In genomic region chr2:181520936-181521227, GRCm38 (mm10) we compare ENCODE assay signal across 8 mouse cellular contexts. TPM values are rescaled to one million over a fixed set of nuclear protein-coding genes. Genes with fewer than 3 reads are reported as not detected.
DNase-seq lines count a peak whose midpoint lies in the region; ATAC-seq and TF ChIP-seq lines count a peak whose summit lies in the region.

No protein-coding gene starts in this region.

- no peaks in the 10 kb centered on the region for H3K9me3 ChIP-seq in heart, embryonic 11.5 days (replicated peaks; ENCODE audit: control insufficient read depth, low read length)
- no peaks in the 10 kb centered on the region for H3K9me3 ChIP-seq in forebrain, embryonic 14.5 days (replicated peaks; ENCODE audit: control insufficient read depth, low read length)
- no peaks in the 10 kb centered on the region for H3K9me3 ChIP-seq in liver, embryonic 15.5 days (replicated peaks)

- H3ac ChIP-seq in C2C12 (ENCODE audit: control insufficient read depth, insufficient read length, low read depth) = peak overlapping the region; percentile 93

- no peaks in the 10 kb centered on the region for H3K27me3 ChIP-seq in heart, embryonic 11.5 days (ENCODE audit: control insufficient read depth, insufficient read depth, low read length)
- no peaks in the 10 kb centered on the region for H3K27me3 ChIP-seq in C2C12 (ENCODE audit: control insufficient read depth, insufficient read depth, insufficient read length)
- H3K27me3 ChIP-seq in forebrain, embryonic 14.5 days (replicated peaks; ENCODE audit: control insufficient read depth, insufficient read depth, low read length) = no peaks in the 10 kb centered on the region
- H3K27me3 ChIP-seq in liver, embryonic 15.5 days = no peaks in the 10 kb centered on the region

- intact Hi-C loops in left cerebral cortex, postnatal 10 days (cut with DNase I) = loop anchor here (5.0 kb wide), 1 partner anchor 56 kb away; no protein-coding TSS in a partner anchor

- ATAC-seq in heart, embryonic 11.5 days (replicated peaks; ENCODE audit: insufficient number of reproducible peaks, low FRiP score, low TSS enrichment) = no peak
- ATAC-seq in forebrain, embryonic 14.5 days = no peak
- ATAC-seq in liver, embryonic 15.5 days (ENCODE audit: insufficient read depth) = no peak
- ATAC-seq in megakaryocyte progenitor cell, adult 5-6 weeks (replicated peaks; ENCODE audit: poor library complexity) = no peak

- no peak for DNase-seq in heart, adult 8-10 months (ENCODE audit: low spot score)
- DNase-seq in forebrain, embryonic 14.5 days (ENCODE audit: low spot score) = no peak
- no peak for DNase-seq in adrenal gland, postnatal 36 days
- no peak for DNase-seq in left cerebral cortex, postnatal 10 days (ENCODE audit: extremely low spot score in 1 of 2, low spot score in 2 of 2)

- peak overlapping the region; percentile 98 for H3K9ac ChIP-seq in heart, embryonic 11.5 days (ENCODE audit: low read depth, low read length)
- H3K9ac ChIP-seq in forebrain, embryonic 14.5 days (ENCODE audit: low read length) = peak overlapping the region; percentile 94
- H3K9ac ChIP-seq in liver, embryonic 15.5 days = peak overlapping the region; percentile 95

- TF ChIP-seq CTCF in C2C12 (IDR thresholded peaks at IDR 0.05; ENCODE audit: control insufficient read depth, insufficient read depth, insufficient read length) = no peak

- H3K27ac ChIP-seq in heart, embryonic 11.5 days (ENCODE audit: low read depth, low read length) = peak overlapping the region; percentile 99
- peak overlapping the region; percentile 95 for H3K27ac ChIP-seq in forebrain, embryonic 14.5 days (ENCODE audit: low read depth, low read length)
- H3K27ac ChIP-seq in liver, embryonic 15.5 days (replicated peaks) = peak overlapping the region; percentile 99

- 0 out of 2 replicates have a peak, but pooled peaks cover 4% of the 10 kb centered on the region for H3K36me3 ChIP-seq in heart, embryonic 11.5 days (ENCODE audit: control insufficient read depth, insufficient read depth, low read length)
- peaks cover 42% of the 10 kb centered on the region for H3K36me3 ChIP-seq in C2C12 (ENCODE audit: control insufficient read depth, insufficient read depth)
- peaks cover 18% of the 10 kb centered on the region for H3K36me3 ChIP-seq in forebrain, embryonic 14.5 days (ENCODE audit: control insufficient read depth, insufficient read depth, low read length)
- H3K36me3 ChIP-seq in liver, embryonic 15.5 days (replicated peaks) = peaks cover 19% of the 10 kb centered on the region

- H3K4me2 ChIP-seq in heart, embryonic 11.5 days = peak overlapping the region; percentile 63
- peak overlapping the region; percentile 66 for H3K4me2 ChIP-seq in forebrain, embryonic 14.5 days (ENCODE audit: low read length)
- peak overlapping the region; percentile 80 for H3K4me2 ChIP-seq in liver, embryonic 15.5 days

- H3K4me3 ChIP-seq in heart, embryonic 11.5 days (ENCODE audit: low read depth, low read length) = peak overlapping the region; percentile 97
- H3K4me3 ChIP-seq in C2C12 (ENCODE audit: insufficient read depth, poor library complexity, severe bottlenecking) = peak overlapping the region; percentile 81
- peak overlapping the region; percentile 95 for H3K4me3 ChIP-seq in forebrain, embryonic 14.5 days (ENCODE audit: low read depth, low read length)
- peak overlapping the region; percentile 95 for H3K4me3 ChIP-seq in liver, embryonic 15.5 days (replicated peaks)

- H3K79me2 ChIP-seq in C2C12 (ENCODE audit: control insufficient read depth, insufficient read depth) = peaks cover 61% of the 10 kb centered on the region

- 0% methylated on average over 17 of the region's 17 CpGs for WGBS in heart, embryonic 11.5 days (ENCODE audit: insufficient replicate concordance)
- under 1% methylated on average over 17 of the region's 17 CpGs for WGBS in forebrain, embryonic 14.5 days
- WGBS in liver, embryonic 15.5 days (ENCODE audit: insufficient replicate concordance) = under 1% methylated on average over 17 of the region's 17 CpGs

- peaks cover 51% of the 10 kb centered on the region for H3K79me3 ChIP-seq in C2C12 (ENCODE audit: low read depth)

- H3K4me1 ChIP-seq in heart, embryonic 11.5 days (ENCODE audit: control insufficient read depth, insufficient read depth, low read length) = peaks cover 19% of the 10 kb centered on the region
- H3K4me1 ChIP-seq in forebrain, embryonic 14.5 days (ENCODE audit: control insufficient read depth, insufficient read depth, low read length) = peaks cover 18% of the 10 kb centered on the region
- peaks cover 48% of the 10 kb centered on the region for H3K4me1 ChIP-seq in liver, embryonic 15.5 days (replicated peaks)

TF ChIP-seq in C2C12, 6 proteins besides CTCF, POLR2A, EP300 and RAD21:
- no peak for TF ChIP-seq MYOG (IDR thresholded peaks at IDR 0.05; ENCODE audit: control insufficient read depth, extremely low read depth, insufficient read length)
- TF ChIP-seq USF1 (IDR thresholded peaks at IDR 0.05; ENCODE audit: low read depth) = no peak
- TF ChIP-seq CEBPB (IDR thresholded peaks at IDR 0.05; ENCODE audit: low read depth) = no peak
- no peak for TF ChIP-seq MAX (IDR thresholded peaks at IDR 0.05)
TF ChIP-seq in C2C12: peak in this region for 0.

RNA-seq across cellular contexts. Expression of gene Dnajc5, which starts 0.6 kb away (rescaled TPM):
- polyA plus RNA-seq in heart, embryonic 11.5 days (2014; fragmentation: Nextera tagmentation; extraction: Ambion mirVana) = 69.0 and 76.1 TPM in 2 replicates
- total RNA-seq in heart, adult 8-10 months (2022) = 10 to 100 TPM; 57.8 to 71.4 (median 65.0) TPM
- 34.3 TPM for polyA plus RNA-seq in C2C12 (2012; fragmentation: generic; extraction: Trizol)
- 127 and 165 TPM in 2 replicates for polyA plus RNA-seq in forebrain, embryonic 14.5 days (2014; fragmentation: Nextera tagmentation; extraction: Ambion mirVana)
- 27.7 and 29.8 TPM in 2 replicates for polyA plus RNA-seq in liver, embryonic 15.5 days (2015; fragmentation: Nextera tagmentation; extraction: Ambion mirVana)
- 10 to 100 TPM; 92.9 to 93.7 TPM for total RNA-seq in adrenal gland, postnatal 36 days (2021)
- 25.0 and 30.7 TPM in 2 replicates for total RNA-seq in megakaryocyte progenitor cell, adult 5-6 weeks (2015)
- 37.4 and 40.0 TPM in 2 replicates for total RNA-seq in megakaryocyte progenitor cell, adult 5-6 weeks (2017)
- total RNA-seq in left cerebral cortex, postnatal 10 days (2021) = 100 to 1,000 TPM; 320 to 333 TPM

RNA-seq across cellular contexts. Expression of gene Tpd52l2, which starts 23.9 kb away (rescaled TPM):
- 119 and 128 TPM in 2 replicates for polyA plus RNA-seq in heart, embryonic 11.5 days (2014; fragmentation: Nextera tagmentation; extraction: Ambion mirVana)
- total RNA-seq in heart, adult 8-10 months (2022) = 10 to 100 TPM; 65.6 to 72.6 (median 66.5) TPM
- 79.2 TPM for polyA plus RNA-seq in C2C12 (2012; fragmentation: generic; extraction: Trizol)
- polyA plus RNA-seq in forebrain, embryonic 14.5 days (2014; fragmentation: Nextera tagmentation; extraction: Ambion mirVana) = 143 and 151 TPM in 2 replicates
- polyA plus RNA-seq in liver, embryonic 15.5 days (2015; fragmentation: Nextera tagmentation; extraction: Ambion mirVana) = 67.3 and 68.4 TPM in 2 replicates
- 100 to 1,000 TPM; 104 to 114 TPM for total RNA-seq in adrenal gland, postnatal 36 days (2021)
- total RNA-seq in megakaryocyte progenitor cell, adult 5-6 weeks (2015) = 47.1 and 60.0 TPM in 2 replicates
- total RNA-seq in megakaryocyte progenitor cell, adult 5-6 weeks (2017) = 99.2 and 119 TPM in 2 replicates
- 10 to 100 TPM; 75.5 to 77.2 TPM for total RNA-seq in left cerebral cortex, postnatal 10 days (2021)

RNA-seq across cellular contexts. Expression of gene Abhd16b, which starts 27.9 kb away (rescaled TPM):
- polyA plus RNA-seq in heart, embryonic 11.5 days (2014; fragmentation: Nextera tagmentation; extraction: Ambion mirVana) = 0.43 and 0.65 TPM in 2 replicates
- not detected for total RNA-seq in heart, adult 8-10 months (2022)
- polyA plus RNA-seq in C2C12 (2012; fragmentation: generic; extraction: Trizol) = not detected
- not detected in 2 replicates for polyA plus RNA-seq in forebrain, embryonic 14.5 days (2014; fragmentation: Nextera tagmentation; extraction: Ambion mirVana)
- not detected in 2 replicates for polyA plus RNA-seq in liver, embryonic 15.5 days (2015; fragmentation: Nextera tagmentation; extraction: Ambion mirVana)
- not detected for total RNA-seq in adrenal gland, postnatal 36 days (2021)
- not detected in 2 replicates for total RNA-seq in megakaryocyte progenitor cell, adult 5-6 weeks (2015)
- total RNA-seq in megakaryocyte progenitor cell, adult 5-6 weeks (2017) = not detected in 2 replicates
- total RNA-seq in left cerebral cortex, postnatal 10 days (2021) = not detected
